Mouse (Mus musculus): ENCODE measurements around the gene Gdf1. TPM values are rescaled to one million over a fixed set of nuclear protein-coding genes. Genes with fewer than 3 reads are reported as not detected.
A peak's percentile ranks its signal among the peaks of the same experiment; 100 is the strongest.

Gdf1 gene
- polyA plus RNA-seq, 1 experiment from 2014 or later, result 0.16 TPM

DNA sequence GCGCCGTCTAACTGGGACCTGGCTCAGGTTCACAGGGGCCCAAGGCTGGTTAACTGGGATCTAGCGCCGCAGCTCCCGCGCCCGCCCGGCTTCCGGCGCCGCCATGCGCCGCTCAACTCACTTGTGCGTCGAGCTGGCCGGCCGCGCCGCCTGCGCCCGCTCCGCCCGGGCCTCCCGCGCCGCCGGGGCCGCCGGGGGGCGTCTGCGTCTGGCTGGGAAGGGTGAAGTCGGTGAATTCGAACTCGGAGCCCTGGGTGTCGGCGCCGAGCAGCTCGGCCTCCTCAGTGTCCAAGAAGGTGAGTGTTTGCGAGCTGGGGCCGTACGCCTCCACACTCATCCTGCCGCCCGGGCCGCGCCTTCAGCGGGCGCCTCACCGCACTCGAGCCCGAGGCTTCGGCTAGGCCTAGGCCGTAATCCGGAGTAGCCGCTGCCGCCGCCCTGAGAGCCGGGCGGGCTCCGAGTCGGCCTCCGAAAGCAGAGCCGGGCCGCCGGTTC is 23.1 kb downstream of the Gdf1 start:
- WGBS (ENCODE audit: insufficient replicate concordance), result under 1% methylated on average over 45 of the region's 64 CpGs
- Histone ChIP-seq H3K27ac (ENCODE audit: low read depth) (peak overlapping the region; percentile 98), H3K9ac (replicated peaks) (peak overlapping the region; percentile 100), H3K9me3 (ENCODE audit: low read length) (no peaks in the 10 kb centered on the region), H3K4me1 (ENCODE audit: insufficient read depth) (peaks cover 72% of the 10 kb centered on the region), H3K4me3 (ENCODE audit: low read depth, low read length) (peak overlapping the region; percentile 91), H3K36me3 (replicated peaks; ENCODE audit: insufficient read depth, low read length) (peaks cover 21% of the 10 kb centered on the region), H3K4me2 (ENCODE audit: low read depth, low read length) (peak overlapping the region; percentile 96), H3K27me3 (ENCODE audit: insufficient read depth, low read length) (no peaks in the 10 kb centered on the region)
- DNase-seq (no peak), ATAC-seq (peak; percentile 58)
- TF ChIP-seq EP300 (IDR thresholded peaks at IDR 0.05; ENCODE audit: low read depth) (no peak), CTCF (IDR thresholded peaks at IDR 0.05; ENCODE audit: low read depth) (no peak)

DNA sequence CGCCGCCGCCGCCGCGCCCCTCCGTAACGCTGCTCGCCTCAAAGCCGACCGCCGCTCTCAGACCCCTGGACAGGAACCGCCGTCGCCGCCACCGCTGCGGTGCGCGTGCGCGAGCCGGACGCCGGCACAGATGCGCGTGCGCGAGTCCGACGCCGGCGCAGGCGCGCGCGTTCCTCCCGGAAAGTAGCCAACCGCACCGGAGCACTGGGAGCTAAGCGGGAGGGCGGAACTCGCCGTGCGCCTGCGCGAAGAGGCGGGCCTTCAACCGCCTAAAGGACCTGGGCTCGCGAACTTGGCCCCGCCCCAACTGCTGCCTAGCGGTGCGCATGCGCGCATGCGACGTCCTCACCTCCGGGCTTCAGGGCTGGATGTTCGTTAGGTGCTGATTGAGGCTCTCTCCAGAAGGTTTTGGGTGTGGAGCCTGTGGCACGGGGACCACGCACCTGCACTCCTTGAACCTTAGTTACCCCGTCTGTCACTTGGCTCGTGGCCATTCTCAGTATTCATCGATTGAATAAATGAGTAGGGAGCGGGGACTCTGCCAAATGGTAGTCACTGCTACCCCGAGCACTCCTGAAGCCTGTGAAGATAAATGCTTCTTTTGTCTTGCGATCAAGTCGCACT is 23.7 kb downstream of the Gdf1 start, which contains the start of gene Upf1:
TSS of gene Upf1 (minus strand) at position 85 of the 624 bp plus-strand sequence.
- under 1% methylated on average over 60 of the region's 69 CpGs for WGBS (ENCODE audit: insufficient replicate concordance)
- no peak for TF ChIP-seq EP300 (IDR thresholded peaks at IDR 0.05; ENCODE audit: low read depth)
- peaks cover 15% of the 10 kb centered on the region for H3K36me3 ChIP-seq (replicated peaks; ENCODE audit: insufficient read depth, low read length)
- H3K27ac ChIP-seq (ENCODE audit: low read depth), result peak within 1 kb of the TSS; percentile 98
- DNase-seq, result peak; percentile 100
- peak within 1 kb of the TSS; percentile 96 for H3K4me2 ChIP-seq (ENCODE audit: low read depth, low read length)
- H3K9ac ChIP-seq (replicated peaks), result peak within 1 kb of the TSS; percentile 100
- H3K4me1 ChIP-seq (ENCODE audit: insufficient read depth), result peaks cover 66% of the 10 kb centered on the region
- H3K27me3 ChIP-seq (ENCODE audit: insufficient read depth, low read length), result no peaks in the 10 kb centered on the region
- peak within 1 kb of the TSS; percentile 91 for H3K4me3 ChIP-seq (ENCODE audit: low read depth, low read length)
- no peaks in the 10 kb centered on the region for H3K9me3 ChIP-seq (ENCODE audit: low read length)
- ATAC-seq, result peak; percentile 89

DNA sequence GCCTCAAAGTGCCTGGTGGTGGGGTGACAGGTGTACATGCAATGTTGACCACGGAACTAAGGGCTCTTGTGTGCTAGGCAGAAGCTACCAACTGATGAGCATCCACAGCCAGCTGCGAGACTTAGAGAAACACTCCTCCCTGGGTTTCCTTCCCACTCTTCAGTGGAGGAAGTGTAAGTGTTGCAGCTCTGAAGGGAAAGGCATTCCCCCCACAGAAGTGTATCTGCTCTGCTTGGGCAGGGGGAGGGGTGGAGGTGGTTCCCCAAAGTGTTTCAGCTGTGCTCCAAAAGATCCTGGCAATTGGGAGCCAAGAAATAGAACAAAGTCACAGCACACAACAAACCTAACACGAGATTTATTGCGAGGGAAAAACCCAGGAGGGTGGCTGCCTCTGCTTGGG is 24.4 kb downstream of the Gdf1 start:
- ATAC-seq (no peak), DNase-seq (no peak)
- H3K9me3 ChIP-seq (ENCODE audit: low read length), result no peaks in the 10 kb centered on the region
- H3K27me3 ChIP-seq (ENCODE audit: insufficient read depth, low read length), result no peaks in the 10 kb centered on the region
- peaks cover 59% of the 10 kb centered on the region for H3K4me1 ChIP-seq (ENCODE audit: insufficient read depth)
- H3K27ac ChIP-seq (ENCODE audit: low read depth), result peak overlapping the region; percentile 85
- peaks cover 8% of the 10 kb centered on the region for H3K36me3 ChIP-seq (replicated peaks; ENCODE audit: insufficient read depth, low read length)
- peak overlapping the region; percentile 49 for H3K9ac ChIP-seq (replicated peaks)
- TF ChIP-seq CTCF (IDR thresholded peaks at IDR 0.05; ENCODE audit: low read depth), result no peak
- TF ChIP-seq EP300 (IDR thresholded peaks at IDR 0.05; ENCODE audit: low read depth), result no peak
- H3K4me2 ChIP-seq (ENCODE audit: low read depth, low read length), result peak overlapping the region; percentile 71
- 25% methylated on average over 4 of the region's 4 CpGs for WGBS (ENCODE audit: insufficient replicate concordance)
- H3K4me3 ChIP-seq (ENCODE audit: low read depth, low read length), result peak overlapping the region; percentile 91

DNA sequence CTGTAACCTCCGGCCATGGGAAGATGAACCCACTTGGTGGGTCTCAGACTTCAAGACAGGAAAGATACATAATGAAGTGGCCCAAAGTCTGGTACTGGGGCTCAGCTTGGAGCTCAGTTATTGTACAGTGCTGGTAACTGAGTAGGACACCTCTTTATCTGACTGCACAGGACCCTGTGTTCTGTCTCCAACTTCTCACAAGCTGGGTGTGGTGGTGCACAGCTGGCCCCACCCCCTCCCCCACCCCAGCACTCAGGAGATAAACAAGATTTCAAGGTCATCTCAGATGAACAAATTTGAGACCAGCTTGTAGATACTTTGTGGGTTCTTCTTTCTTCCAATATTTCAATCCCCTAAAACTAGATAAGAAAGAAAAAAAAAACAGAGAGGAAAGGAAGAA is 26.5 kb downstream of the Gdf1 start:
- Histone ChIP-seq H3K9me3 (ENCODE audit: low read length) (no peaks in the 10 kb centered on the region), H3K4me1 (ENCODE audit: insufficient read depth) (peaks cover 46% of the 10 kb centered on the region), H3K27me3 (ENCODE audit: insufficient read depth, low read length) (no peaks in the 10 kb centered on the region), H3K27ac (ENCODE audit: low read depth) (peak overlapping the region; percentile 83), H3K9ac (replicated peaks) (no peak overlapping the region), H3K4me2 (ENCODE audit: low read depth, low read length) (peak overlapping the region; percentile 38), H3K4me3 (ENCODE audit: low read depth, low read length) (no peak overlapping the region), H3K36me3 (replicated peaks; ENCODE audit: insufficient read depth, low read length) (no peaks in the 10 kb centered on the region)
- DNase-seq, result no peak
- TF ChIP-seq CTCF (IDR thresholded peaks at IDR 0.05; ENCODE audit: low read depth) (no peak), EP300 (IDR thresholded peaks at IDR 0.05; ENCODE audit: low read depth) (peak; percentile 72)
- ATAC-seq, result peak; percentile 22
- 39% methylated on average over 1 of the region's 1 CpGs for WGBS (ENCODE audit: insufficient replicate concordance)

DNA sequence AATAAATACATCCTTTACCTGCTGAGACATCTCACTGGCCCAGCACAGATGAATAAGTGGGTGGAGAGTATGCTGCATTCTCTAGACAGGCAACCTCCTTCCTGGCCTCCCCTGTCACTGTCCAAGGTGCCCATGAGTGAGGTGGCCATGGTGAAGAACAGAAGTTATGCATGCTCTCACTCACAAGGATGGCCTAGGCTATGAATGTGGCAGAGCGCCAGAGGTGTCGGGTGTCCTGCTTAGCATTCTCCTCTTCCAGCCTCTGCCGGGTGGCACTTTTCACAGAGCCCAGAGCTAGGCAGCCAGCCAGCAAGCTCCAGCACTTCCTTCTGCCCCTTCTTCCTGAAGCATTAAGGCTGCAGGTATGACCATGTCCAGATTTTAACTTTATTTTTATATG is 29.8 kb downstream of the Gdf1 start:
- peaks cover 29% of the 10 kb centered on the region for H3K4me1 ChIP-seq (ENCODE audit: insufficient read depth)

DNA sequence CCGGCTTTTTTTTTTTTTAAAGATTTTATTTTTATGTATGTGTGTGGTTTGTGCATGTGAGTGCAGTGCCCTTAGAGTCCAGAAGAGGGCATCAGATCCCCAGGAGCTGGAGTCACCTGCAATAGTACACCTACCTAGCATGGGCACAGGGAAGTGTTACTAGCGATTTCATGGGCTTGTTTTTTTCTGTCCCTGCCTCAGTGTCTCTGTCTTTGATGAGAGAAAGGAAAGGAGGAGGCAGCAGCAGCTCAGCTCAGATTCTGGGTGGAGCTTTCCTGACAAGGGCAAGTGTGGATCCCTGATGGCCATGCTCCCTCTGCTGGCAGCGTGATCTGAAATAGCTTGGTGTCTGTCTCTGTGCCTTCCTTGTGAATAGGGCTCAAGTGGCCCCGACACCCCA is 31.2 kb downstream of the Gdf1 start:
- peak; percentile 70 for TF ChIP-seq CTCF (IDR thresholded peaks at IDR 0.05; ENCODE audit: low read depth)
- TF ChIP-seq EP300 (IDR thresholded peaks at IDR 0.05; ENCODE audit: low read depth), result no peak
- Histone ChIP-seq H3K4me3 (ENCODE audit: low read depth, low read length) (no peak overlapping the region), H3K36me3 (replicated peaks; ENCODE audit: insufficient read depth, low read length) (no peaks in the 10 kb centered on the region), H3K9me3 (ENCODE audit: low read length) (no peaks in the 10 kb centered on the region), H3K9ac (replicated peaks) (no peak overlapping the region), H3K27ac (ENCODE audit: low read depth) (no peak overlapping the region), H3K4me1 (ENCODE audit: insufficient read depth) (peaks cover 18% of the 10 kb centered on the region), H3K27me3 (ENCODE audit: insufficient read depth, low read length) (no peaks in the 10 kb centered on the region), H3K4me2 (ENCODE audit: low read depth, low read length) (no peak overlapping the region)
- no peak for ATAC-seq
- WGBS (ENCODE audit: insufficient replicate concordance), result 53% methylated on average over 4 of the region's 4 CpGs
- peak; percentile 67 for DNase-seq

More for the DNA sequence above, 29.8 kb downstream of the Gdf1 start:
- no peak for TF ChIP-seq CTCF (IDR thresholded peaks at IDR 0.05; ENCODE audit: low read depth)
- no peak for TF ChIP-seq EP300 (IDR thresholded peaks at IDR 0.05; ENCODE audit: low read depth)
- Histone ChIP-seq H3K9ac (replicated peaks) (no peak overlapping the region), H3K4me3 (ENCODE audit: low read depth, low read length) (no peak overlapping the region), H3K9me3 (ENCODE audit: low read length) (no peaks in the 10 kb centered on the region), H3K27me3 (ENCODE audit: insufficient read depth, low read length) (no peaks in the 10 kb centered on the region), H3K27ac (ENCODE audit: low read depth) (no peak overlapping the region), H3K4me2 (ENCODE audit: low read depth, low read length) (no peak overlapping the region), H3K36me3 (replicated peaks; ENCODE audit: insufficient read depth, low read length) (no peaks in the 10 kb centered on the region)
- no peak for DNase-seq
- ATAC-seq, result no peak
- 58% methylated on average over 3 of the region's 3 CpGs for WGBS (ENCODE audit: insufficient replicate concordance)

Data from liver, postnatal 0 days (tissue).